Mouse (Mus musculus) cortical plate, adult 2 months (tissue): Measurements from ENCODE around the gene Ireb2.

Experiments
- CTCF ChIP-seq: fragments of 200-500 bp; IDR thresholded peaks from 2 replicates; pipeline ENCODE4 v1.5.1; 2011; ENCODE audit warnings: mild to moderate bottlenecking, control low read depth, low read length; ENCODE audit not compliant: insufficient read depth; ENCODE audit errors: extremely low read depth
- POLR2A ChIP-seq: fragments of 200-500 bp; IDR thresholded peaks from 2 replicates; pipeline ENCODE4 v1.6.1; 2011; ENCODE audit warnings: mild to moderate bottlenecking, low read length, control low read depth; ENCODE audit not compliant: insufficient read depth; ENCODE audit errors: extremely low read depth

DNA sequence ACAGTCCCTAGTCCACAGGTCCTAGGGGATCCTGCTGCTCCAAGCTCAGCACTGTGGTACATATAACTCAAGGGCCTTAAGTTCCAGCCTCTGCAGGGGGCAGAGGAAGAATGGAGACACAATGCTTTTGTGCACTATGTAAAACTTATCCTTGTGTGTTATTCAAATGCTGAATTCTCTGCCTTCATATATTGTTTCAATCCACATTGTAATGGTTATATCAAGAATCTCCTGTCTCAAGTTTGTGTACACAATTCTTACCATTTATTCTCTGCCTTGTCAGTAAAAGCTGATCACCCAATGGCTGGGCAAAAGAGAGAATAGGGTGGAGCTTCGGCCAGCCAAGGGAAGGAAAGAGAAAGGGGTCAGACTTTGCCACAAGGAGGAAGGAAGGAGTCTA is 29.8 kb upstream of the Ireb2 start:
- TF ChIP-seq CTCF = no peak
- TF ChIP-seq POLR2A = no peak
